Mouse (Mus musculus) liver, postnatal 0 days (tissue): ENCODE data around the gene Gtf2a1l. TPM values are rescaled to one million over a fixed set of nuclear protein-coding genes. Genes with fewer than 3 reads are reported as not detected.

Experiments
- ATAC-seq: fragments of 200-750 bp; cut with Nextera tagmentation; 2 replicates; pipeline ENCODE4 v1.8.0; 2017; ENCODE audit warnings: mild to moderate bottlenecking, moderate library complexity
- DNase-seq: peaks from one replicate; pipeline ENCODE4 v3.0.0-alpha.2; 2016
- H3K27ac ChIP-seq: fragments of 300-500 bp; sonication (generic); 2 replicates; pipeline ENCODE4 v1.5.1; 2014; ENCODE audit warnings: antibody characterized with exemption, moderate library complexity, mild to moderate bottlenecking, low read depth
- H3K27me3 ChIP-seq: fragments of 300-500 bp; sonication (generic); 2 replicates; pipeline ENCODE4 v1.6.1; 2014; ENCODE audit warnings: low read length, control low read depth, mixed read lengths; ENCODE audit not compliant: insufficient read depth
- H3K36me3 ChIP-seq: fragments of 300-500 bp; sonication (generic); replicated peaks from 2 replicates; pipeline ENCODE4 v1.6.1; 2014; ENCODE audit warnings: mild to moderate bottlenecking, control low read depth, low read length, moderate library complexity, mixed read lengths; ENCODE audit not compliant: insufficient read depth
- H3K4me1 ChIP-seq: fragments of 300-500 bp; sonication (generic); 2 replicates; pipeline ENCODE4 v1.6.1; 2014; ENCODE audit warnings: antibody characterized with exemption, mild to moderate bottlenecking, control low read depth; ENCODE audit not compliant: insufficient read depth
- H3K4me2 ChIP-seq: fragments of 300-500 bp; sonication (generic); 2 replicates; pipeline ENCODE4 v1.6.1; 2014; ENCODE audit warnings: low read depth, mild to moderate bottlenecking, low read length, moderate library complexity, mixed read lengths
- H3K4me3 ChIP-seq: fragments of 300-500 bp; sonication (generic); 2 replicates; pipeline ENCODE4 v1.5.1; 2014; ENCODE audit warnings: low read depth, low read length
- H3K9ac ChIP-seq: fragments of 300-500 bp; sonication (generic); replicated peaks from 2 replicates; pipeline ENCODE4 v1.6.1; 2014; ENCODE audit warnings: mild to moderate bottlenecking, moderate library complexity
- H3K9me3 ChIP-seq: fragments of 300-500 bp; sonication (generic); 2 replicates; pipeline ENCODE4 v1.6.1; 2016; ENCODE audit warnings: mild to moderate bottlenecking, control low read depth, low read length, mixed read lengths
- CTCF ChIP-seq: sonication (generic); IDR thresholded peaks from 2 replicates; pipeline ENCODE4 v1.5.1; 2016; ENCODE audit warnings: antibody characterized with exemption, low read depth
- EP300 ChIP-seq: IDR thresholded peaks from 2 replicates; pipeline ENCODE4 v1.6.1; 2016; ENCODE audit warnings: antibody characterized with exemption, low read depth, mild to moderate bottlenecking
- WGBS: fragments of 180-500 bp; shearing (Covaris S2); extraction: QIAGEN DNeasy Blood & Tissue Kit; methylation state at CpG from one replicate; pipeline ENCODE4 v1.1.7; 2014; ENCODE audit not compliant: insufficient replicate concordance; 5-methylcytosine and 5-hydroxymethylcytosine counted together
- polyA plus RNA-seq: library from polyadenylated mRNA; unstranded; fragments of >200 nt; fragmentation: Nextera tagmentation; extraction: Ambion mirVana; gene quantifications from 2 replicates; pipeline ENCODE4 v1.2.1, GENCODE M21; 2015

The Gtf2a1l gene
- polyA plus RNA-seq, 1 experiment from 2014 or later, result not detected

DNA sequence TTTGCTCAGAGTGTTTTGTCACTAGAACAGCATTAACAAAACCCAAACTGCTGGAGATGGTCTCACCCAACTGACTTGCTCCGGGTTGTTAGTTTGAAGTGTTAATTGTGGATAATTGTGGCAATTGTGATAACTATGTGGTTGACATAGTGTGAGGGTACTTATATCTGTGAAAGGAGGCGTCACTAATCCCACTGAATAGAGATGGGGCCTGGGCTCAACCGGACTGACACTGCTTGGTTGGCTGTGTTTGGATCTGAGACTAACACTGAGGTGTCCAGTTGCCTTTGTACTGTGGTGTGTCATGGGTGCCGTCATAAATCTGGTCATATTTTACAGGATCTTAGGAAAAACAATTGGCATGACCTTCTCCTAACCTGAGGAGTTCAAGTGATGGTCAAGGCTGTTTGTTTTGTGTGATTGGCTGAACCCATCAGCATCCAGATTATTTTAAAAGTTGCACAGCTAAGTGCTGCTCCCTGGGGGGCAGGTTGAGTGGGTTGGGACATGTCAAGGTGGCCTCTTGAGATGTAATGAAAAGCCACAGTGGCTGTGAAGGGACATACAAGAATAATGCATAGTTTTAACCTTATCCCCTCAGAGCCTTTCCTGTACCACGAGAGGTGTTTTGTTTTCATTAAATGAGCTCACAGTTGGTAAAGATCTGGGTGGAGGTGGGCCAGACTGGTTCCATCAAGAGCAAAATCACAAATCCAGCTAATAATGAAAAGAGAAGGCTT lies 95.1 kb downstream of the Gtf2a1l start:
- Histone ChIP-seq H3K9ac (no peak overlapping the region), H3K27ac (no peak overlapping the region), H3K36me3 (no peaks in the 10 kb centered on the region), H3K4me2 (no peak overlapping the region), H3K9me3 (no peaks in the 10 kb centered on the region), H3K4me3 (no peak overlapping the region), H3K4me1 (no peaks in the 10 kb centered on the region), H3K27me3 (no peaks in the 10 kb centered on the region)
- TF ChIP-seq CTCF (no peak), EP300 (no peak)
- DNase-seq (no peak), ATAC-seq (no peak)
- WGBS, result 58% methylated on average over 5 of the region's 5 CpGs

DNA sequence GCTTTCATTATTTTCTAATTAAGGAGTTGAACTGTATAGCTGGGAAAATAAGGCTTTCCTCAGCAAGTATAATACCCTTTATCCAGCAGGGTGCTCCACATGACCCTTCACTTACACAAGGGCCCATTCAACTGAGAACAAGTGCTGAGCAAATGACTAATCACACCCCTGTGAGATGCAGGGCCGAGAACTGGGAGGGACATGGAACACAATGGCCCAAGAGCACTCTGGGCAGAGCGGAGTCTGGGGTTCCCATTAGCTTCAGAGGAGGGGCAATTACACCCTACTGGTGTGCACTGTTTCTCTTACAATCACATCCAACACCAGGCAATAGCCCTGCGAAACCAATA lies 95.7 kb downstream of the Gtf2a1l start:
- H3K4me1 ChIP-seq, result no peaks in the 10 kb centered on the region
- no peak overlapping the region for H3K9ac ChIP-seq
- TF ChIP-seq CTCF, result no peak
- no peak for TF ChIP-seq EP300
- H3K36me3 ChIP-seq, result no peaks in the 10 kb centered on the region
- H3K4me3 ChIP-seq, result no peak overlapping the region
- no peaks in the 10 kb centered on the region for H3K27me3 ChIP-seq
- no peak overlapping the region for H3K4me2 ChIP-seq
- ATAC-seq, result no peak
- no peak overlapping the region for H3K27ac ChIP-seq
- no peaks in the 10 kb centered on the region for H3K9me3 ChIP-seq
- 66% methylated on average over 3 of the region's 3 CpGs for WGBS
- DNase-seq, result no peak

Other genes with a start within 250 kb of the Gtf2a1l start
- 6.6 and 6.8 TPM in 2 replicates for gene Foxn2, start 227.9 kb upstream of the Gtf2a1l start, polyA plus RNA-seq
- 9.0 TPM in 2 replicates for gene Ppp1r21, start 138.5 kb upstream of the Gtf2a1l start, polyA plus RNA-seq
- 0.70 and 0.99 TPM in 2 replicates for gene Ston1, start 71.0 kb upstream of the Gtf2a1l start, polyA plus RNA-seq
- gene Lhcgr, start 123.3 kb downstream of the Gtf2a1l start, polyA plus RNA-seq, result not detected in 2 replicates